14 mouse cellular contexts compared by ENCODE assay signal in the genomic region with DNA sequence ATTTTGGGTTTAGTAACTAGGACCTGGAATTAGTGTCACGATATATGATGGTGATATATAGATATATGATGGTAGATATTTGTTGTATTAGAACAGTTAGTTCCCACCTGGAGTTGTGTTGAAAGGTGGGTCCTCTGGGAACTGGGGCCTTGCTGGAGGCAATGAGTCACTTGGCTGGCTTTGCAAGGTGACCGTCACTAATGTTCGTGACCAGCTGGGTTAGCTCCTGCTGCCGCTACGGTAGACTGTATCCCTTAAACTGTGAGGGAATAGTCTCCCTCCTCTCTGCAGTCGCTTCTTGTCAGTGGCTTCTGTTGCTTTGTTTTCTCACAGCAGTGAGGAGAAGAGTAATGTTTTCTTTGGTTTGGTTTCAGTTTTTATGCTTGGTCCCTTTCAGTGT. TPM values are rescaled to one million over a fixed set of nuclear protein-coding genes. Genes with fewer than 3 reads are reported as not detected.
DNase-seq lines count a peak whose midpoint lies in the region; ATAC-seq and TF ChIP-seq lines count a peak whose summit lies in the region.
"Had no signal": no experiment of that assay in that cellular context is flagged by ENCODE, and none has a peak within 500 bp of the region (broad histone marks: within the 10 kb centered on the region; RNA-seq: fewer than 3 reads in every experiment).

No protein-coding gene starts in this region.

- no peak for ATAC-seq in megakaryocyte, adult 5-6 weeks (ENCODE audit: poor library complexity, severe bottlenecking)
- ATAC-seq in intestine, embryonic 16.5 days, result no peak
- ATAC-seq: CD4-positive, CD25-positive, alpha-beta regulatory T cell, adult 4 months; midbrain, embryonic 15.5 days had no signal

- no peak overlapping the region for H3K9ac ChIP-seq in intestine, embryonic 16.5 days (ENCODE audit: low read depth, low read length)
- H3K9ac ChIP-seq: midbrain, embryonic 15.5 days had no signal

- H3K4me1 ChIP-seq in megakaryocyte, embryonic 14.5 days, result peaks cover 63% of the 10 kb centered on the region
- peaks cover 12% of the 10 kb centered on the region for H3K4me1 ChIP-seq in intestine, embryonic 16.5 days (ENCODE audit: control insufficient read depth, insufficient read depth, low read length)

- 49% methylated on average over 6 of the region's 6 CpGs for WGBS in intestine, embryonic 16.5 days

- intact Hi-C loops in gastrocnemius, adult 2 months (cut with DNase I), result no loop called here

- peak; percentile 41 for DNase-seq in gastrocnemius, adult 2 months
- no peak for DNase-seq in gastrocnemius, postnatal 4 days (ENCODE audit: low spot score in 2 of 2)
- DNase-seq in cerebellum, postnatal 25 days, result peak; percentile 37 to 64
- peak; percentile 13 to 43 for DNase-seq in kidney, postnatal 4 days
- DNase-seq: embryo, embryonic 11 days; layer of hippocampus, postnatal 36 days; lung, postnatal 14 days had no signal

- H3K4me3 ChIP-seq in gastrocnemius, adult 2 months, result peak overlapping the region; percentile 42
- peak overlapping the region; percentile 2 for H3K4me3 ChIP-seq in megakaryocyte, embryonic 14.5 days (replicated peaks)
- H3K4me3 ChIP-seq in intestine, embryonic 16.5 days (ENCODE audit: low read length), result no peak overlapping the region
- H3K4me3 ChIP-seq: erythroblast, embryonic 14.5 days; midbrain, embryonic 15.5 days had no signal

- peak overlapping the region; percentile 54 for H3K27ac ChIP-seq in gastrocnemius, adult 2 months
- no peak overlapping the region for H3K27ac ChIP-seq in intestine, embryonic 16.5 days (ENCODE audit: low read length)
- H3K27ac ChIP-seq: midbrain, embryonic 15.5 days had no signal

- H3K36me3 ChIP-seq in megakaryocyte, embryonic 14.5 days (replicated peaks; ENCODE audit: low read length), result peaks cover 46% of the 10 kb centered on the region
- no peaks in the 10 kb centered on the region for H3K36me3 ChIP-seq in intestine, embryonic 16.5 days (ENCODE audit: control insufficient read depth, insufficient read depth, low read length)
- H3K36me3 ChIP-seq: midbrain, embryonic 15.5 days had no signal

- no peak for TF ChIP-seq CTCF in gastrocnemius, adult 2 months (IDR thresholded peaks at IDR 0.05)

- no peaks in the 10 kb centered on the region for H3K27me3 ChIP-seq in megakaryocyte, embryonic 14.5 days (replicated peaks)
- H3K27me3 ChIP-seq in intestine, embryonic 16.5 days (replicated peaks; ENCODE audit: control insufficient read depth, insufficient read depth, low read length), result no peaks in the 10 kb centered on the region
- H3K27me3 ChIP-seq: midbrain, embryonic 15.5 days had no signal

- no peak overlapping the region for H3K4me2 ChIP-seq in intestine, embryonic 16.5 days (ENCODE audit: low read depth, low read length)
- H3K4me2 ChIP-seq: liver, embryonic 11.5 days; midbrain, embryonic 15.5 days had no signal

- H3K9me3 ChIP-seq in megakaryocyte, embryonic 14.5 days, result no peaks in the 10 kb centered on the region
- no peaks in the 10 kb centered on the region for H3K9me3 ChIP-seq in intestine, embryonic 16.5 days (ENCODE audit: control insufficient read depth, low read length)
- H3K9me3 ChIP-seq: midbrain, embryonic 15.5 days had no signal

RNA-seq across cellular contexts. Expression of a gene that starts 11.5 kb away (rescaled TPM):
- 10 to 100 TPM; 21.2 to 38.7 TPM for total RNA-seq in gastrocnemius, adult 2 months (2021)
- 10 to 100 TPM; 47.9 to 54.6 TPM for total RNA-seq in gastrocnemius, postnatal 4 days (2021)
- 0.88 and 1.2 TPM in 2 replicates for polyA plus RNA-seq in megakaryocyte, embryonic 14.5 days (2012; ENCODE audit: insufficient read depth, low replicate concordance)
- total RNA-seq in megakaryocyte, adult 5-6 weeks (2015), result 80.4 and 93.0 TPM in 2 replicates
- 93.9 and 97.7 TPM in 2 replicates for total RNA-seq in megakaryocyte, adult 5-6 weeks (2017)
- 56.4 and 60.5 TPM in 2 replicates for polyA plus RNA-seq in intestine, embryonic 16.5 days (2015; fragmentation: Nextera tagmentation; extraction: Ambion mirVana)

RNA-seq across cellular contexts. Expression of a gene that starts 11.6 kb away (rescaled TPM):
- total RNA-seq in gastrocnemius, adult 2 months (2021), result 10 to 100 TPM; 31.3 to 35.3 TPM
- total RNA-seq in gastrocnemius, postnatal 4 days (2021), result 10 to 100 TPM; 57.1 to 64.2 TPM
- 17.1 TPM in 1 of 2 replicates, not detected in the other for polyA plus RNA-seq in megakaryocyte, embryonic 14.5 days (2012; ENCODE audit: insufficient read depth, low replicate concordance)
- total RNA-seq in megakaryocyte, adult 5-6 weeks (2015), result 87.2 and 95.6 TPM in 2 replicates
- total RNA-seq in megakaryocyte, adult 5-6 weeks (2017), result 129 and 133 TPM in 2 replicates
- 38.2 and 42.3 TPM in 2 replicates for polyA plus RNA-seq in intestine, embryonic 16.5 days (2015; fragmentation: Nextera tagmentation; extraction: Ambion mirVana)

Comparison
In these comparisons a context has a peak if more than half of its experiments do, and no peak if none do; other contexts are left out.
1. DNase-seq: peak in gastrocnemius, adult 2 months (single experiment), cerebellum, postnatal 25 days (2 of 2) and kidney, postnatal 4 days (2 of 2); none in gastrocnemius, postnatal 4 days (0 of 2).